Mouse (Mus musculus) lung, postnatal 0 days (tissue): ENCODE results near the gene Cers3. TPM values are rescaled to one million over a fixed set of nuclear protein-coding genes. Genes with fewer than 3 reads are reported as not detected.

Source experiments
- ATAC-seq: fragments of 200-750 bp; cut with Nextera tagmentation; 2 replicates; pipeline ENCODE4 v1.8.0; 2017; ENCODE audit warnings: moderate library complexity
- DNase-seq: peaks from one replicate; pipeline ENCODE4 v3.0.0-alpha.2; 2016; ENCODE audit warnings: low spot score
- H3K27ac ChIP-seq: fragments of 300-500 bp; sonication (generic); 2 replicates; pipeline ENCODE4 v1.5.1; 2014; ENCODE audit warnings: antibody characterized with exemption, mild to moderate bottlenecking, low read length, mixed read lengths
- H3K27me3 ChIP-seq: fragments of 300-500 bp; sonication (generic); replicated peaks from 2 replicates; pipeline ENCODE4 v1.6.1; 2014; ENCODE audit warnings: low read length, mixed read lengths; ENCODE audit not compliant: insufficient read depth
- H3K36me3 ChIP-seq: fragments of 300-500 bp; sonication (generic); 2 replicates; pipeline ENCODE4 v1.6.1; 2014; ENCODE audit warnings: low read length, mixed read lengths; ENCODE audit not compliant: insufficient read depth
- H3K4me1 ChIP-seq: fragments of 300-500 bp; sonication (generic); 2 replicates; pipeline ENCODE4 v1.6.1; 2014; ENCODE audit warnings: antibody characterized with exemption, low read depth, low read length, mixed read lengths; ENCODE audit not compliant: insufficient read depth
- H3K4me2 ChIP-seq: fragments of 300-500 bp; sonication (generic); replicated peaks from 2 replicates; pipeline ENCODE4 v1.6.1; 2014; ENCODE audit warnings: low read depth, mild to moderate bottlenecking, low read length, moderate library complexity, mixed read lengths
- H3K4me3 ChIP-seq: fragments of 300-500 bp; sonication (generic); 2 replicates; pipeline ENCODE4 v1.5.1; 2014; ENCODE audit warnings: low read depth, low read length
- H3K9ac ChIP-seq: fragments of 300-500 bp; sonication (generic); replicated peaks from 2 replicates; pipeline ENCODE4 v1.6.1; 2014; ENCODE audit warnings: low read depth, mild to moderate bottlenecking
- H3K9me3 ChIP-seq: fragments of 300-500 bp; sonication (generic); 2 replicates; pipeline ENCODE4 v1.6.1; 2016; ENCODE audit warnings: low read length, mixed read lengths
- CTCF ChIP-seq: IDR thresholded peaks from 2 replicates; pipeline ENCODE4 v1.5.1; 2016; ENCODE audit warnings: antibody characterized with exemption, mild to moderate bottlenecking
- EP300 ChIP-seq: IDR thresholded peaks from 2 replicates; pipeline ENCODE4 v1.6.1; 2016; ENCODE audit warnings: antibody characterized with exemption, mild to moderate bottlenecking, control low read depth
- WGBS: fragments of 180-500 bp; shearing (Covaris S2); extraction: QIAGEN DNeasy Blood & Tissue Kit; methylation state at CpG from one replicate; pipeline ENCODE4 v1.1.7; 2014; 5-methylcytosine and 5-hydroxymethylcytosine counted together
- polyA plus RNA-seq: library from polyadenylated mRNA; unstranded; fragments of >200 nt; fragmentation: Nextera tagmentation; extraction: Ambion mirVana; gene quantifications from 2 replicates; pipeline ENCODE4 v1.2.1, GENCODE M21; 2015

The Cers3 gene
- polyA plus RNA-seq, 1 experiment from 2014 or later, result 7.1 TPM

- TF ChIP-seq EP300, result no peak
- no peak for TF ChIP-seq CTCF
- WGBS, result 50% methylated on average over 5 of the region's 5 CpGs
- no peaks in the 10 kb centered on the region for H3K36me3 ChIP-seq
- DNase-seq, result no peak
- no peak overlapping the region for H3K4me3 ChIP-seq
- ATAC-seq, result no peak
- no peaks in the 10 kb centered on the region for H3K9me3 ChIP-seq
- H3K27me3 ChIP-seq, result no peaks in the 10 kb centered on the region
- no peak overlapping the region for H3K9ac ChIP-seq
- no peak overlapping the region for H3K27ac ChIP-seq
- no peaks in the 10 kb centered on the region for H3K4me1 ChIP-seq
- H3K4me2 ChIP-seq, result no peak overlapping the region
Observed at GRCm38 (mm10) chr7:66741008-66741407, 2.3 kb upstream of the Cers3 start.

GRCm38 (mm10) chr7:66741412-66741811 is 1.9 kb upstream of the Cers3 start:
- DNase-seq, result no peak
- Histone ChIP-seq H3K27ac (no peak overlapping the region), H3K4me1 (no peaks in the 10 kb centered on the region), H3K4me3 (no peak overlapping the region), H3K9ac (no peak overlapping the region), H3K27me3 (no peaks in the 10 kb centered on the region), H3K4me2 (no peak overlapping the region), H3K9me3 (no peaks in the 10 kb centered on the region), H3K36me3 (no peaks in the 10 kb centered on the region)
- 72% methylated on average over 8 of the region's 8 CpGs for WGBS
- TF ChIP-seq EP300 (no peak), CTCF (no peak)
- ATAC-seq, result no peak

DNA sequence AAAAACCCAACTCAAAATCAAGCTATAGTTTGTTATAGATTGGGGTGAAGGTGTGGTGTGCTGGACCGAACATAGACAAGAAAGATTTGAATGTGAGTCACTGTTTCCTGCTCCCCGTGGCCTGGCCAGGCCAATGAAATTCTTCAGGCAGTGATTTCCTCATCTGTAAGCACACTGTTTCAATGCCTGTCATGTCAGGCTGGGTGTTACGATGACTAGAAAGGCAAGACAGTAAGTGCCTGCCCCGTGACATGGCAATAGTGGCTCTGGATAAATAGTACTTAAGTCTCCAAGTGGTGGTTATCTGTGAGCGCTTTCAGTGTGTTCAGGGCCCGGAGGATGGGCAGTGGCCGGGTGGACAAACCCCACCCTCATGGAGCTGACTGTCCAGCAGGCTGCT is 3.7 kb downstream of the Cers3 start:
- Histone ChIP-seq H3K9me3 (no peaks in the 10 kb centered on the region), H3K27ac (no peak overlapping the region), H3K4me1 (no peaks in the 10 kb centered on the region), H3K9ac (no peak overlapping the region), H3K4me2 (no peak overlapping the region), H3K27me3 (no peaks in the 10 kb centered on the region), H3K36me3 (no peaks in the 10 kb centered on the region), H3K4me3 (no peak overlapping the region)
- WGBS, result 37% methylated on average over 7 of the region's 7 CpGs
- DNase-seq, result peak; percentile 64
- TF ChIP-seq EP300 (no peak), CTCF (no peak)
- peak; percentile 52; the same call in 1 of the 2 replicates for ATAC-seq

GRCm38 (mm10) chr7:66749998-66750397 is 6.7 kb downstream of the Cers3 start:
- H3K9me3 ChIP-seq, result no peaks in the 10 kb centered on the region

DNA sequence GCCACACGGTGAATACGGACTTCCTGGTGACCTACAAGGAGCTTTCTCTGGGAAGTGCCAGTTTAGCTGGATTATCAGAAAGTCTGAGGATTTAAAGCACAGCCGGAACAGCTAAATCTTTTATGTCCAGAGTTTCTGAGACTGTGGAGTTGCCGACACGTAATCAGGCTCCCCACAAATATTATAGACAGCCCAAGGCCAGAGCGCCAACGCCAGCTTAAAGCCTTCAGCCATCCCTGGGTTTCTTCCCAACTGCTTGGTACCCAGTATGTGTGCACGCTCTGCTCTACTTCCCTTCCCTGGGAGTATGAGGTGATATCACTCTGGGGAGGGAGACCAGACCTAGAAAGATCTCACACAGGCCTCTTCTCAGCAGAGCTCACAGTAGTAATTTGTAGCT is 10.5 kb downstream of the Cers3 start:
- DNase-seq, result no peak

More at GRCm38 (mm10) chr7:66749998-66750397, 6.7 kb downstream of the Cers3 start:
- Histone ChIP-seq H3K36me3 (no peaks in the 10 kb centered on the region), H3K27me3 (no peaks in the 10 kb centered on the region), H3K27ac (no peak overlapping the region), H3K4me1 (no peaks in the 10 kb centered on the region; the same call in 1 of the 2 replicates), H3K9ac (no peak overlapping the region), H3K4me3 (no peak overlapping the region), H3K4me2 (no peak overlapping the region)
- 83% methylated on average over 1 of the region's 1 CpGs for WGBS
- DNase-seq, result no peak
- ATAC-seq, result no peak
- TF ChIP-seq CTCF (no peak), EP300 (no peak)

DNA sequence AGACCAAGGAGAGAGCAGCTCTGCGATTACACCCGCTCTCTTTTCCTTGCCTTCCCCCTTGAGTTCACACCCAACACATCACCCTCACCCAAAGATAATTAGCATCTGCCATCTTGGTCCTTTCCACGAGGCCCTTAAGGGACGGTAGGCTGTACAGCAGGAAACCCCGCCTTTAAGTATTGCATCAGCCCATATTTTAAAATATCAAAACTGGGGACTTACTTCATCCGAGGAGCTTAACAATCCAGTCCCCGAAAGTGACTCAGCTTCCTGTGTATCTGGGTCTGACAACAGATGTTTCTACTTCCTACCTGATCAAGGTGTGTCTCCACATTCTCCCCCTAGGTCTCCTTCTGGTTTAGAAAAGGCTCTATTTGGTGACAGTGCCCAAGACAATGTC is 12.3 kb downstream of the Cers3 start:
- Histone ChIP-seq H3K9me3 (no peaks in the 10 kb centered on the region), H3K27me3 (no peaks in the 10 kb centered on the region), H3K9ac (no peak overlapping the region), H3K27ac (no peak overlapping the region), H3K4me1 (no peaks in the 10 kb centered on the region; the same call in 1 of the 2 replicates), H3K4me3 (no peak overlapping the region), H3K4me2 (no peak overlapping the region), H3K36me3 (no peaks in the 10 kb centered on the region)
- ATAC-seq (no peak), DNase-seq (peak; percentile 11)
- WGBS, result 64% methylated on average over 7 of the region's 7 CpGs
- no peak for TF ChIP-seq CTCF
- no peak for TF ChIP-seq EP300

More for the DNA sequence above, 10.5 kb downstream of the Cers3 start:
- ATAC-seq, result no peak
- 75% methylated on average over 8 of the region's 8 CpGs for WGBS
- no peak overlapping the region for H3K4me2 ChIP-seq
- no peaks in the 10 kb centered on the region for H3K36me3 ChIP-seq
- no peaks in the 10 kb centered on the region for H3K27me3 ChIP-seq
- H3K9me3 ChIP-seq, result no peaks in the 10 kb centered on the region
- H3K4me1 ChIP-seq, result no peaks in the 10 kb centered on the region; the same call in 1 of the 2 replicates
- no peak overlapping the region for H3K27ac ChIP-seq
- no peak for TF ChIP-seq EP300
- no peak for TF ChIP-seq CTCF
- no peak overlapping the region for H3K9ac ChIP-seq
- H3K4me3 ChIP-seq, result no peak overlapping the region

DNA sequence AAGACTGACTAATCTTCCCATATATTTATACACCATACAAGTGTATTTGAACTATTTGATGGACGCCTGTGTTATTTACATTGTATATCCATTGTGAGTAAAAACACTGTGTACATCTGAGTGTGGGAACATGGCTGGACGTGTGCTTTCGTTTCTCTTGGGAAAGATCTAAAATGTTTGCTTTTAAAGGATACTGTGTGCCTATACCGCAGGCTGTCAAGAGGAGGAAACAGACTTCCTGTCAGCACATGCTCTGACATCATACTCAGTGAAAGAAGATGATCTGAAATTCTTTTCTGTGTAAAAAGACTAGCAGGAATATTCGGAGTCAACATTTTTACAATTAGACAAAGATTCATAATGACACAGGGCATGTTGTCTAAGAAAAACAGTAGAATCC is 26.6 kb downstream of the Cers3 start:
- no peak overlapping the region for H3K4me3 ChIP-seq
- no peak overlapping the region for H3K27ac ChIP-seq
- H3K27me3 ChIP-seq, result no peaks in the 10 kb centered on the region
- no peak overlapping the region for H3K9ac ChIP-seq
- 23% methylated on average over 5 of the region's 5 CpGs for WGBS
- H3K36me3 ChIP-seq, result no peaks in the 10 kb centered on the region
- no peaks in the 10 kb centered on the region for H3K9me3 ChIP-seq
- H3K4me2 ChIP-seq, result no peak overlapping the region
- no peaks in the 10 kb centered on the region for H3K4me1 ChIP-seq
- no peak for ATAC-seq
- DNase-seq, result no peak
- TF ChIP-seq CTCF, result no peak
- no peak for TF ChIP-seq EP300
